Mouse (Mus musculus): ENCODE measurements around the gene Fam222b.
"Not testable (repeated sequence)": the region's sequence is repeated elsewhere in the genome, so short reads cannot be mapped to it uniquely, and the experiment has no call there.

Gene Fam222b

DNA sequence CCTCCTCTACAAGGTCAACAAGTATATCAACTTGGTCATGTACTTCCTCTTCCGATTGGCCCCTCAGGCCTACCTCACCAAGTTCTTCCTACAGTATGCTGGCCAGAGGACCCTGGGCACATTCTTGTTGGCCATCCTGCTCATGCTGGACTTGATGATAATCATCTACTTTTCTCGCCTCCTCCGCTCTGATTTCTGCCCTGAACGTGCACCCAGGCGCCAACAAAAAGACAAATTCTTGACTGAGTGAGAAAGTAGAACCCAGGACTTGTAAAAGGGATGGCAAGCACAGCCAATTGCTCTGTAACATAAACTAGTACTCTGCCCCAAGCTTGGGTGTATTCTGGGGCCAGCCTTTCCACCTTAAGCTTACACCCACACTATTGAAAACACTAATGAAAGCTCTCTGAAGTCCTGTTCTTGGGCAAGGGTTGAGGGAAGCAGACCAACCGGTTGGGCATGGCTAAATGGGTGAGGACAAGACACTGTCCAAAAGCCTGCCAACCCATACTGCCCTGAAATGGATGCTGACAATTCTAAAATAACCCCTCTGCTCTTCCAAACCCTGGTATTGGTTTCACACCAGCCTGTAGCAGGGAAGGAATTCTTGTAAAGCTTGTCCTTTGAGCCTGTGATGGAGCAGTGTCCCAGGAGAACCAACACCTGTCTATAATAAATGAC, 85.8 kb downstream of the Fam222b start:
- no peak for DNase-seq (ENCODE audit: low spot score)

DNA sequence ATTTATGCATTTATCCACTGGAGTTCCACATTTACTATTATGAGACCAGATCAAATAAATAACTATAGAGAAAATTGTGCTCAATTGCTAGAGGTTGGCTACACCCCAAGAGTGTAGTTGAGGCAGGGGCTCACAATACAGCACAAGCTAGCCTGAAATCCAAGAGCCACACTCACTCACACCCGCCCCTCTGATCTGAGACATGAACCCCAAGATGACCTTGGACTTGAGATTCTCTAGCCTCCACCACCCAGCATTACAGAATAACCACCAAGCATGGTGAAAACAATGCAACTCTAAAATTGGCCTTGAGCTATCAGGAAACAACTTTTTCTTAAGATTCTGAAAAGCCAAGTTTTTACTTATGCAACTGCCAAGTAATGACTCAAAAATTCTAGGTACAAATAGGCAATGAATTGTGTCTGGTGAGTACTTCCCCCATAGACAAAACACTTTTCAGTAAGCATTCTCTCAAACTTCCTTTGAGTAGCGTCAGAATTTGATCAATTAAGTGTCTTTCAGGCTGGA, 87.4 kb downstream of the Fam222b start:
- no peak for DNase-seq (ENCODE audit: low spot score)

GRCm38 (mm10) chr11:78182450-78182849, 88.0 kb downstream of the Fam222b start:
- DNase-seq (ENCODE audit: low spot score) = no peak

- peak; percentile 97 for DNase-seq (ENCODE audit: low spot score)
Observed at GRCm38 (mm10) chr11:78182961-78183844, 88.7 kb downstream of the Fam222b start, which contains the start of gene Rpl23a. Gene Rpl23a, minus strand, starts transcription at chr11:78183584.

DNA sequence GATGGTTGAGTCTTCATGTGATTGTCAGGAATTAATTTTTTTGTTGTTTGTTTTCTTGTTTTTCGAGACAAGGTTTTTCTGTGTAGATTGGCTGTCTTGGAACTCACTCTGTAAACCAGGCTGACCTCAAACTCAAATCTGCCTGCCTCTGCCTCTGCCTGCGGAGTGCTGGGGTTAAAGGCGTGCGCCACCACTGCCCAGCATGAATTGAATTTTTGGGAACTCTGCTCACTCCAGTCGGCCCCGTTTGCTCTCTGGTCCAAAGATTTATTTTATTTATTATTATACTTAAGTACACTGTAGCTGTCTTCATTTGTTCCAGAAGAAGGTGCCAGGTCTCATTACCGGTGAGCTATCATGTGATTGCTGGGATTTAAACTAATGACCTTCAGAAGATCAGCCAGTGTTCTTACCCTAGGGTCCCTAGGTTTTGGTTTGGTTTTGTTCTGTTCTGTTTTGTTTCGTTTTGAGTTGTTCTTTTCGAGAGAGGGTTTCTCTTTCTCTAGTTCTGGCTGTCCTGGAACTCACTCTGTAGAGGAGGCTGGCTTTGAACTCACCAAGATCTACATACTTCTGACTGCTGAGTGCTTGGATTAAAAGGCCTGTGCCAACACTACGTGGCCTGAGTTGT, 89.5 kb downstream of the Fam222b start:
- DNase-seq (ENCODE audit: low spot score) = no peak

GRCm38 (mm10) chr11:78184702-78185101, 90.2 kb downstream of the Fam222b start:
- DNase-seq (ENCODE audit: low spot score) = not testable (repeated sequence)

DNA sequence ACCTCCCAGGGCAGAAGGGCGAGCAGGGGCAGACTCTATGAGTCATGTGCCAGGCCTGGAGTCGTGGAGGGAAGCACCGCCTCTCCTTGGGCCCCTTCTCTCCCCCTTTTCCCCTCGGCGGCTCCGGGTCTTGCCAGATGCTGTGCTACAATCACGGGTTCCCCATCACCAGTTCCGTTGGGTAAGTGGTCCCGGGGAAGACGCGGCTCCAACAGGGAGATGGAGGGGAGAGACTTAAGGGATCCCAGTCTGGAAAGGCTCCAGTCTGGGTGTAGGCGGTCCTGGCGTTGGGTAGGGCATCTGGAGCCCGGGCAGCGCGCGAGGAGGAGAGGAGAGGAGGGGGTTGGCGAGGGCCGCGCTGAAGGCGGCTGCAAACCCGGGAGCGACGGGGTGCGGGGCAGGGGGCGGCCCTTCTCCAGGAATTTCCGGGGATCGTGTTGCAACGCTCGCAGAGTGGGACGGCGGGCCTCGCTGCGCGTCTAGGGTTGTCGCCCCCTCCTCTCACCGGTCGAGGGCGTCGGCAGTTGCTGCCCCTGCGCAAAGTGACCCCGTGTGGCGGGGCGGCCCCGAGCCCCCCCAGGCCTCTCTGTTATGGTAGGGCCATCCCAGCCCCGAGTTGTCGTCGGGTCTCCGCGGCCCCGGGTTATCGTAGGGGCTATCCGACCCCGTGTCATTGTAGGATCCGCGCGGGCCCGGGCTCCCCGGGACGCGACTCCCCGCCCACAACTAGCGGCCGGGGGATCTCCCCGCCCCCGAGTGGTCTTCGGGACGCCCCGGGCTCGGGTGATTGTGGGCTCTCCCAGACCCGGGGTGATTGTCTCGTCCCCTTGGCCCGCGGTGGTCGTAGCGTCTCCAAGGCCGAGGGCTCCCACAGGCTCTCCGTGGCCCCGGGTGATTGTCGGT, 94.1 kb downstream of the Fam222b start, which contains the start of gene Rab34:
Gene Rab34, plus strand, starts transcription at position 100 of the 903 bp plus-strand sequence.
- peak; percentile 86 for DNase-seq (ENCODE audit: low spot score)

GRCm38 (mm10) chr11:78189234-78190040, 95.0 kb downstream of the Fam222b start:
- peak; percentile 91 for DNase-seq (ENCODE audit: low spot score)

DNA sequence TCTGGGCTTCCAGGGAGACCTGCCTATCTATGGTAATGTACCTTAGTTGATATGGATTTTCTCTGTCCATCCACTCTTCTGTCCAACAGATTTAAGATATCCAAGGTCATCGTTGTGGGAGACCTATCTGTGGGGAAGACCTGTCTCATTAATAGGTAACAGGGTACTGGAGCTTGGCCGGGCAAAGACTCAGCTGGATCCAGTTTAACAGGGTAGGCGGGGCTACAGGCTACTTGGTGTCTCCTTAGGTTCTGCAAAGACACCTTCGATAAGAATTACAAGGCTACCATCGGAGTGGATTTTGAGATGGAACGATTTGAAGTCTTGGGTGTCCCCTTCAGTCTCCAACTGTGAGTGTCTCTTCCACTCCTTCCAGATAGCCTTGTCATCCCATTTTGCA, 95.6 kb downstream of the Fam222b start:
- no peak for DNase-seq (ENCODE audit: low spot score)

DNA sequence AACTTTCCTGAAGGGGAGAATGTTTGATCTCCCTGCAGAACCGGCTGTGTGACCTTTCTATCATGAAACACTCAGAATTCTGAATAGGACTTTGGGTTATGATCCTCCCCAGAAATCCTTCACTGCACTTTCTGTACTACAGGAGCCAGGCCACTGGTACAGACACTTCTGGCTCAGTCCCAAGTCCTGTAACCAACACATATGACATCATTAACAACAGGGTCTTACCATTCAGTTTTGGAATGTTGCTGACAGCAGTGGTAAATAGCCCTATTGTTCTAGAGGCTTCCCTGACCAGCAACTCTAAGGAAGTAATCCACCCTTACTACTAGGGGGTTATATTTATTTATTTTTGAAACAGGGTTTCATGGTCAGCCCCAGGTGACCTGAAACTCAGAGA, 98.7 kb downstream of the Fam222b start, which contains the start of gene Proca1:
Gene Proca1, plus strand, starts transcription at position 280 of the 400 bp plus-strand sequence.
- no peak for DNase-seq (ENCODE audit: low spot score)

- peak; percentile 76 for DNase-seq (ENCODE audit: low spot score)
Observed at GRCm38 (mm10) chr11:78194411-78195100, 100.1 kb downstream of the Fam222b start.

- DNase-seq (ENCODE audit: low spot score) = no peak
Observed at GRCm38 (mm10) chr11:78195101-78195863, 100.8 kb downstream of the Fam222b start.

DNA sequence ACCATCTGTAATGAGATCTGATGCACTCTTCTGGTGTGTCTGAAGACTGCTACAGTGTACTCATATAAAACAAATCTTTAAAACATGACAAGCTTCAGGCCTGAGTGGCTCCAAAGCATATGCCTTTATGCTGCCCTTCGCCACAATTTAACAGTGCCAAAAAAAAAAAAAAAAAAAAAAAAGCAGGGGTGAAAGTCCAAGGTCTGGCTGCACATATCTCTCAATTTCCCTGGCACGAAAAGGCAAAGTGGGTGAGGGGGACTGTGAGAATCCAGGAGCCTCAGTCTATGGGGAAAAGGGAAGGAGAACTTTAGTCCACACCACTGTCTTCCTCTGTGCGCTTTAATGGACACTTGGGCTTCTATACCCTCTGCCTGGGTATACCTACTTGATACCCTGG, 107.9 kb downstream of the Fam222b start:
- no peak for DNase-seq (ENCODE audit: low spot score)

GRCm38 (mm10) chr11:78204287-78204686, 109.8 kb downstream of the Fam222b start:
- DNase-seq (ENCODE audit: low spot score) = no peak

- DNase-seq (ENCODE audit: low spot score) = no peak
Observed at GRCm38 (mm10) chr11:78205361-78206206, 111.1 kb downstream of the Fam222b start.

Data from retina, embryonic 14.5 days (tissue).